Mouse (Mus musculus): Measurements from ENCODE around the gene Shisal1. TPM values are rescaled to one million over a fixed set of nuclear protein-coding genes. Genes with fewer than 3 reads are reported as not detected.

The Shisal1 gene
- polyA plus RNA-seq, 1 experiment from 2014 or later: 8.7 TPM

DNA sequence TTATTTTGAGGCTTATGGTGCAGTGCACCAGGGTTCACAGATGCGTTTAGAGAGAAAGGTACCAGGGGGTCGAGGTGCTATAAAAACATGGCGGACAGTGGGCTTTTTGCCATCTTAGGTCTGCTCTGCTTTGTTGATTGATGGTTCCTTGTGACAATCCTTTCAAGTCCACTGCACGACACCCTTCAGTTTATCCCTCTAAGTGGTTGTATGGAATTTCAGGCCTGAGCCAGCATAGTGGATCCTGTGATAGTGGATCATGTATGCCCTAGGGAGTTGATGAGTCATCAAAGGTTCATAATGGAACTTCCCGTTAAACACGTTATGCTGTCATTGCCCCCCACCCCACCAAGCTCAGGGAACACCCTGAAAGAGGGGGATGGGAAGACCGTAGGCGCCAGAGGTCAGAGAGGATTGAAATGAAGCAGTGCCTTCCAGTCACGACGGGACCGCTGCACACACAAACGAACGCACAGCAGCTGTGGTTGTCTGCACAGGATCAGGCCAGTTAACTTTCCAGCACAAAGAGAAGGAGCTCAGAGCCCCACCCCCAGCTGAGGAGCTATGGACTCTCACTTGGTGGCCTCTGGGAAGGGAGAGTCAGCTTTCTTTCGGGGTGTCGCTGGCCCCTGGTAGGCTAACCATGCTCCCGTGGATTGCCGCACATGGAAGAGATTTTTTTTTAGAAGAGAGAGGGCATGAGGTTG is 81.1 kb downstream of the Shisal1 start:
- no peak overlapping the region for H3K27ac ChIP-seq

GRCm38 (mm10) chr15:84364746-84365145 is 82.2 kb downstream of the Shisal1 start:
- no peak overlapping the region for H3K9ac ChIP-seq
- WGBS: 90% methylated on average over 3 of the region's 3 CpGs
- no peak overlapping the region for H3K4me2 ChIP-seq

More for the DNA sequence above, 81.1 kb downstream of the Shisal1 start:
- Histone ChIP-seq H3K9me3 (no peaks in the 10 kb centered on the region), H3K4me2 (no peak overlapping the region), H3K4me3 (replicated peaks) (no peak overlapping the region), H3K4me1 (peaks cover 10% of the 10 kb centered on the region), H3K36me3 (replicated peaks) (no peaks in the 10 kb centered on the region), H3K27me3 (no peaks in the 10 kb centered on the region), H3K9ac (no peak overlapping the region)
- no peak for ATAC-seq (ENCODE audit: low FRiP score)
- 76% methylated on average over 17 of the region's 17 CpGs for whole genome bisulfite sequencing

DNA sequence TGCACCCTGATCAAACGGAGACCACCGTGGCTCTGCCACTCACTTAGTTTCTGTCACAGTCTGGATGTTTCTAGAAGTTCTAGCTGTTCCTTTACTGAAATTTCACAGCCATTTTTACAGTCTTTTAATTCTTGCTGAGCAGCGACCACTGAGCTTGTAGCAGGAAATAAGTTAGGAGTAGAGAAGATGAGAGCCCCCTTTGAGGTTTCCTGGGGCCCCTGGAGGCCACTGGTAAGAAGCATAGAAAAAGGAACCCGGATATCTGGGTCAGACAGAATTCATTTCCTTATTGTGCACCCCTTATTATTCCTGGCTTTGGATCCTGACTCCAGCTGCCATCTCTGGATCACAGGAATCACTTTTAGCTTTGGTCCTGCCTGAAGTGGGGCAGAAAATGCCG is 91.8 kb downstream of the Shisal1 start:
- ATAC-seq (ENCODE audit: low FRiP score): no peak
- Histone ChIP-seq H3K4me2 (no peak overlapping the region), H3K4me3 (replicated peaks) (no peak overlapping the region), H3K27me3 (0 out of 2 replicates have a peak, but pooled peaks cover 2% of the 10 kb centered on the region), H3K27ac (no peak overlapping the region), H3K4me1 (peaks cover 15% of the 10 kb centered on the region), H3K36me3 (replicated peaks) (no peaks in the 10 kb centered on the region), H3K9ac (no peak overlapping the region), H3K9me3 (no peaks in the 10 kb centered on the region)
- 85% methylated on average over 5 of the region's 5 CpGs for WGBS

More at GRCm38 (mm10) chr15:84364746-84365145, 82.2 kb downstream of the Shisal1 start:
- no peaks in the 10 kb centered on the region for H3K9me3 ChIP-seq
- no peak overlapping the region for H3K27ac ChIP-seq
- H3K27me3 ChIP-seq: no peaks in the 10 kb centered on the region
- peaks cover 19% of the 10 kb centered on the region for H3K4me1 ChIP-seq
- ATAC-seq (ENCODE audit: low FRiP score): no peak
- H3K4me3 ChIP-seq (replicated peaks): no peak overlapping the region
- H3K36me3 ChIP-seq (replicated peaks): no peaks in the 10 kb centered on the region

- Histone ChIP-seq H3K4me2 (no peak overlapping the region), H3K27me3 (no peaks in the 10 kb centered on the region), H3K27ac (peak overlapping the region; percentile 32; the same call in 1 of the 2 replicates), H3K9me3 (peaks cover 12% of the 10 kb centered on the region; the same call in 1 of the 2 replicates), H3K4me3 (replicated peaks) (no peak overlapping the region), H3K36me3 (replicated peaks) (no peaks in the 10 kb centered on the region), H3K4me1 (peaks cover 17% of the 10 kb centered on the region), H3K9ac (no peak overlapping the region)
- no peak for ATAC-seq (ENCODE audit: low FRiP score)
- WGBS: 75% methylated on average over 21 of the region's 21 CpGs
Observed at GRCm38 (mm10) chr15:84351915-84352844, 94.7 kb downstream of the Shisal1 start.

DNA sequence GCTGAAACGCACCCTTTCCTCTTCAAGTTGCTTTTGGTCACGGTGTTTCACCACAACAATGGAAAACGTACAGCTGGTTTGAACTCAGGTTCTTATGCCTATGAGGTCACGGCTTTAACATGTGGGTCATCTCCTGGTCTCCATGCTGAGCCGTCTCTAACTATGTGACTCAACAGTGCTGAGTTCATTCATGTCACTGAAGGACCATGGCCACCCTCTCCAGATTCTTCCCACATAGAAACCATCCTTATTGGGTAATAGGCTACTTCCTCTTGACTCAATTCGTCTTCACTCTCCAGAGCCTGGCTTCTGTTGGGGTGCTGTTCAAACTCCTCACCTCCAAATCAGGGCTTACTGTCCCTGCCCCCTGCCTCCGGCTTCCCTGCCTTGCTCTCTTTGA is 95.6 kb downstream of the Shisal1 start:
- Histone ChIP-seq H3K36me3 (replicated peaks) (no peaks in the 10 kb centered on the region), H3K4me1 (peaks cover 17% of the 10 kb centered on the region), H3K4me3 (replicated peaks) (no peak overlapping the region), H3K27me3 (no peaks in the 10 kb centered on the region), H3K9me3 (peaks cover 12% of the 10 kb centered on the region; the same call in 1 of the 2 replicates), H3K4me2 (no peak overlapping the region), H3K27ac (no peak overlapping the region), H3K9ac (no peak overlapping the region)
- 91% methylated on average over 7 of the region's 7 CpGs for WGBS
- no peak for ATAC-seq (ENCODE audit: low FRiP score)

- WGBS: 68% methylated on average over 14 of the region's 14 CpGs
- H3K4me3 ChIP-seq (replicated peaks): no peak overlapping the region
- no peaks in the 10 kb centered on the region for H3K27me3 ChIP-seq
- no peaks in the 10 kb centered on the region for H3K36me3 ChIP-seq (replicated peaks)
- no peak overlapping the region for H3K27ac ChIP-seq
- no peak for ATAC-seq (ENCODE audit: low FRiP score)
- peaks cover 20% of the 10 kb centered on the region for H3K4me1 ChIP-seq
- H3K4me2 ChIP-seq: no peak overlapping the region
- no peak overlapping the region for H3K9ac ChIP-seq
- H3K9me3 ChIP-seq: peaks cover 12% of the 10 kb centered on the region; the same call in 1 of the 2 replicates
Observed at GRCm38 (mm10) chr15:84349915-84350738, 96.8 kb downstream of the Shisal1 start.

GRCm38 (mm10) chr15:84348769-84349168 is 98.1 kb downstream of the Shisal1 start:
- ATAC-seq (ENCODE audit: low FRiP score): no peak
- WGBS: 94% methylated on average over 4 of the region's 4 CpGs

DNA sequence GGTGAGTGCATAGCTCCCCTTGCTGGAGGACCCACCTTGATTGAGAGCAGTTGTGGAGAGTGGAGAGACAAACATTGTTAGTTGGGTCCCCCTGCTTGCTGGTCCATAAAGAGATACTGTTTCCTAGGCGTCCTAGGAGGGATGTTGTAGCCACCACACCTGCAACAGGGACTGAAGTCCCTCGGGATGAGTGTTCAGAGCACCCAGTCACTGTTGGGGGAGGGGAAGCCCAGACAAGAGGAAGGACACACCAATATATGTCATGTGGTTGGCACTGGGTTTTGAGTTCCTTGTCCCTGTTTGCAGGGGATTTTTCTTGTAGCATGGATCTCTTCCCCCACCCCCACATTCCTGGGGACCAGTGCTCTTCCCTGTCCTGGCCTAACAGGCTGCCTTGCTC is 106.0 kb downstream of the Shisal1 start:
- Histone ChIP-seq H3K36me3 (replicated peaks) (no peaks in the 10 kb centered on the region), H3K4me1 (peaks cover 7% of the 10 kb centered on the region), H3K27me3 (0 out of 2 replicates have a peak, but pooled peaks cover 4% of the 10 kb centered on the region), H3K27ac (no peak overlapping the region), H3K4me2 (no peak overlapping the region), H3K9me3 (no peaks in the 10 kb centered on the region), H3K9ac (no peak overlapping the region), H3K4me3 (replicated peaks) (no peak overlapping the region)
- ATAC-seq (ENCODE audit: low FRiP score): no peak
- WGBS: 72% methylated on average over 2 of the region's 2 CpGs

More at GRCm38 (mm10) chr15:84348769-84349168, 98.1 kb downstream of the Shisal1 start:
- H3K4me1 ChIP-seq: peaks cover 22% of the 10 kb centered on the region
- H3K4me2 ChIP-seq: no peak overlapping the region
- peaks cover 12% of the 10 kb centered on the region; the same call in 1 of the 2 replicates for H3K9me3 ChIP-seq
- no peaks in the 10 kb centered on the region for H3K36me3 ChIP-seq (replicated peaks)
- H3K9ac ChIP-seq: no peak overlapping the region
- no peak overlapping the region for H3K27ac ChIP-seq
- H3K27me3 ChIP-seq: no peaks in the 10 kb centered on the region
- H3K4me3 ChIP-seq (replicated peaks): no peak overlapping the region

DNA sequence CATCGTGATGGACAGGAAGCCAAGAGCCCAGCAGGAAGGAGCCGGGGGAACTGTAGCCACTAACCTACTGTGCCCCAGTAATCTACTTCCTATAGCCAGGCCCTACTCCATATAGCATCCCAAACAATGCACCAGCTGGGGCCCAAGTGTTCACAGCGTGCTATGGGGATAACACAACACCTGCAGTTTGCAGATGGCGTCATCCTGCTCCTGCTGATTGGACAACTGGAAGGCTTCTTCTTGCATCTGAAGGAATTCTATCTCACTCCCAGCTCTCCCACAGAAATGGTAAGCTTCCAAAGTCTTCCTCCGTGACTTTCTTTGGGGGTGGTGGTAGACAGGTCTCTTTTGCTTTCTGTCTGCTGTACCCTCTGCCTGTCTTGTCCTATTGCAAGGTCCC is 109.3 kb downstream of the Shisal1 start:
- no peak overlapping the region for H3K4me2 ChIP-seq
- H3K27ac ChIP-seq: no peak overlapping the region
- H3K9me3 ChIP-seq: no peaks in the 10 kb centered on the region
- H3K27me3 ChIP-seq: 0 out of 2 replicates have a peak, but pooled peaks cover 4% of the 10 kb centered on the region
- H3K9ac ChIP-seq: no peak overlapping the region
- H3K4me3 ChIP-seq (replicated peaks): no peak overlapping the region
- WGBS: 80% methylated on average over 5 of the region's 5 CpGs
- H3K36me3 ChIP-seq (replicated peaks): no peaks in the 10 kb centered on the region
- no peaks in the 10 kb centered on the region for H3K4me1 ChIP-seq
- no peak for ATAC-seq (ENCODE audit: low FRiP score)

GRCm38 (mm10) chr15:84336281-84336817 is 110.5 kb downstream of the Shisal1 start:
- Histone ChIP-seq H3K27ac (no peak overlapping the region), H3K4me3 (replicated peaks) (no peak overlapping the region), H3K36me3 (replicated peaks) (no peaks in the 10 kb centered on the region), H3K9ac (no peak overlapping the region), H3K9me3 (no peaks in the 10 kb centered on the region), H3K4me1 (no peaks in the 10 kb centered on the region), H3K4me2 (no peak overlapping the region), H3K27me3 (0 out of 2 replicates have a peak, but pooled peaks cover 4% of the 10 kb centered on the region)
- 79% methylated on average over 12 of the region's 12 CpGs for WGBS
- no peak for ATAC-seq (ENCODE audit: low FRiP score)

GRCm38 (mm10) chr15:84331066-84331612 is 115.8 kb downstream of the Shisal1 start:
- H3K4me3 ChIP-seq (replicated peaks): no peak overlapping the region
- no peaks in the 10 kb centered on the region for H3K9me3 ChIP-seq
- 83% methylated on average over 4 of the region's 4 CpGs for WGBS
- no peak overlapping the region for H3K9ac ChIP-seq
- H3K4me2 ChIP-seq: no peak overlapping the region
- no peak overlapping the region for H3K27ac ChIP-seq
- 0 out of 2 replicates have a peak, but pooled peaks cover 1% of the 10 kb centered on the region for H3K27me3 ChIP-seq
- H3K36me3 ChIP-seq (replicated peaks): no peaks in the 10 kb centered on the region
- ATAC-seq (ENCODE audit: low FRiP score): no peak
- no peaks in the 10 kb centered on the region for H3K4me1 ChIP-seq
